Mouse (Mus musculus) left cerebral cortex, postnatal 10 days (tissue): ENCODE results near the gene Gabrq. TPM values are rescaled to one million over a fixed set of nuclear protein-coding genes. Genes with fewer than 3 reads are reported as not detected.

ENCODE experiments used
- DNase-seq, 2 experiments: peaks; one replicate each; pipeline ENCODE4 v3.0.0; 2021 to 2022; ENCODE audit warnings: low spot score in 2 of 2, mixed read lengths in 1 of 2; ENCODE audit errors: extremely low spot score in 1 of 2
- intact Hi-C: fragments of 180-260 bp; cut with DNase I; formaldehyde crosslinking; loops from one replicate; pipeline ENCODE4 v1.15.1; 2025
- total RNA-seq, 2 experiments: library from RNA; stranded (reverse); gene quantifications; 2 replicates each; pipeline ENCODE4 v1.2.3; 2021

Gene Gabrq
- 1 to 10 TPM; 4.5 to 4.6 TPM for total RNA-seq

GRCm38 (mm10) chrX:72824776-72825588 lies at the start of gene Gabrq:
TSS of gene Gabrq (plus strand) at chrX:72825178.
- intact Hi-C loops = loop anchor here (5.0 kb wide), 3 partner anchors 82 to 1178 kb away; partner anchors contain the start of gene Gpr50

GRCm38 (mm10) chrX:72788773-72789557 lies 36.0 kb upstream of the Gabrq start:
- peak; percentile 18 to 34 for DNase-seq
- intact Hi-C loops = no loop called here

More at GRCm38 (mm10) chrX:72824776-72825588, at the start of gene Gabrq:
- DNase-seq = peak in 1 of 2 experiments; percentile 26

- intact Hi-C loops = no loop called here
- DNase-seq = no peak
These were observed 35.5 kb upstream of the Gabrq start for GRCm38 (mm10) chrX:72789558-72789871.

GRCm38 (mm10) chrX:72819594-72819993 lies 5.4 kb upstream of the Gabrq start:
- intact Hi-C loops = loop anchor here (10.0 kb wide), 1 partner anchor 815 kb away; no protein-coding TSS in a partner anchor
- peak; percentile 58 to 73 for DNase-seq

- intact Hi-C loops = loop anchor here (5.0 kb wide), 2 partner anchors 84 to 1176 kb away; no protein-coding TSS in a partner anchor
- DNase-seq = no peak
These were observed 1.7 kb upstream of the Gabrq start for GRCm38 (mm10) chrX:72823310-72823709.

GRCm38 (mm10) chrX:72825589-72825905 lies 569 bp downstream of the Gabrq start:
- DNase-seq = no peak
- intact Hi-C loops = loop anchor here (5.0 kb wide), 1 partner anchor 1163 kb away; the partner anchor contains the start of gene Gpr50

Other genes with a start within 250 kb of the Gabrq start
- 10 to 100 TPM; 86.2 to 94.4 TPM for gene Gabra3, start 168.3 kb upstream of the Gabrq start, total RNA-seq
- 10 to 100 TPM; 54.1 to 55.2 TPM for gene Cetn2, start 93.2 kb downstream of the Gabrq start, total RNA-seq
- gene Nsdhl, start 93.4 kb downstream of the Gabrq start, total RNA-seq = 10 to 100 TPM; 47.7 to 52.7 TPM
- 1 to 10 TPM in 1 of 2 experiments, under 1 TPM in 1; 0.90 to 1.0 TPM for gene Zfp185, start 162.2 kb downstream of the Gabrq start, total RNA-seq
- under 1 TPM; 0.41 to 0.59 TPM for gene Pnma5, start 211.9 kb downstream of the Gabrq start, total RNA-seq
- gene Pnma3, start 239.6 kb downstream of the Gabrq start, total RNA-seq = 10 to 100 TPM; 28.7 to 30.8 TPM